Mouse (Mus musculus) heart, adult 10 weeks (tissue): Measurements from ENCODE around the gene Shf. TPM values are rescaled to one million over a fixed set of nuclear protein-coding genes. Genes with fewer than 3 reads are reported as not detected.

ENCODE experiments used
- polyA plus RNA-seq: library from polyadenylated mRNA; stranded (reverse); fragments of 350-450 nt; fragmentation: Illumina TruSeq; extraction: RNeasy Lipid Tissue Mini Kit (QIAGEN cat#74804); gene quantifications from one replicate; pipeline ENCODE4 v1.2.3, GENCODE M21; 2014; ENCODE audit warnings: low read depth, low replicate concordance

The Shf gene
- 3.1 TPM for polyA plus RNA-seq

DNA sequence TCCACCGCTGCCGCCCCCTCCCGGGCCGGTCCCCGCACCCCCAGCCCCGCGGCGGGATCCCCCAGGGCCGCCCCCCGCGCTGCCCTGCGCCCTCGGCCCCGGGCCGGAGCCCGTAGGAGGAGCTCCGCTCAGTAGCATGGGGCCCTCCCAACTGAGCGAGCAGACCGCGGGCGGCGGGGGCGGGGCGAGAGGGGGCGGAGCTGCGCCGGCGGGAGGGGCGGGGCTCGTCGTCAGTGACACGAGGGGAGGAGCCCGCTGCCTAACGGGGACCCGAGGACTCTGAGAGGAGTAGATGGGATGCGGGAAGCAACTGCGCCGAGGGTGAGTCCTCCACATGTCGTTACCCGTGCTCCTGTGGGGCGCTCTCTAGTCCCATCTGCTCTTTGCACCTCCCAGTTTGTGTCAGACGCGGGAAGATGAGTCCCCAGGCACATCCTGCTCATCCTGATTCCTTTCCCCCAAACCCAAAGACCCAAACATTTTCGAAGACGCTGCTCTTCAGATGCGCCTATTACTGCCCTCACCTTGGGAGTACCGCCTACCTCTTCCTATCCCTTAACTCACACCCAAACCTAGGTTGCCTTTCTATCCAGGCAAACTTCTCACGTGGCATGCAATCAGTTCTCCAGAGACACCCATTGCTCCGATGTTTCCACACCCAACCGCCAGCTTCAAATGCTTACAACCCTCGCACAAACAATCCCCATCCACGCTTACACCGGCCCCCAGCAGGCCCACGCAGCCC is at the start of gene Shf:
Shf (minus strand) TSS at position 168 of the 745 bp plus-strand sequence.

DNA sequence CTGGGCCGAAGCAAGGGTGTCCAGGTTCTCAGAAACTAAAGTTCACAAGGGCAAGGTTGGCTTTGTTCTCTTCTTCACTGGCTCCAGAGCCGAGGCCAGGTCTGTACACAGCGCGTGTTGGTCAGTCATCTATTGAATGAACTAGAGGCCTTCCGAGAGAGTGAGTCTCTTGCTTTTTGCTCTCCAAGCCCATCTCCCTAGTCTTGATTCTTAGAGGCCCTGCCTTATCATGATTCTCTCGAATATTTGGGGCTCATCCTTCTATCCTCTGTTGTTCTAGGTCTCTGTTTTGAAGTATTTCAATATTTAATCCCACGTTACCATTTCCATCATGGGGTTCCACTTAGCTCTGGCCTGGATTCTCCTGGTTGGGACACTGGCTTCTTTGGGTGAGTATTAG is 53.6 kb downstream of the Shf start, which contains the start of gene Duox1:
Duox1 (plus strand) TSS at position 301 of the 400 bp plus-strand sequence.

DNA sequence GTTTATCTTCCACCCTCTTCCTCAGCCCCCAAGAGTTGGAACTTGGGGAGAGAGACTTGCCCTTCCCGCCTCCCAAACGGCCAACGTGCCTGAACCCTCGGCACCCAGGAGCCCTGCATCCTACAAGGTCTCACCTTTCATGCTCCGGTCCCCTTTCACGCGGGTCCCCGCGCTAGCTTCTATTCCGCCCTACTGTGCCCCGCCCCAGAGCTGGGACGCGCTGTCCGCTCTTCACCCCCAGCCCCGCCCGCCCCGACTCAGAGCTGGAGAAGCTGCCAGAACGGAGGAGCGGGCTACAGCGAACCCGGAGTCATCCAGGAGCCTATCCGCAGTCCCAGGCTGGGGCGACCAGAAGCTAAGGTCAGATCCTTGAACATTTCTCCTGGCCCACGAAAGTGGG is 55.4 kb downstream of the Shf start, which contains the start of gene Duoxa1:
Duoxa1 (minus strand) TSS at position 195 of the 400 bp plus-strand sequence.

Other genes starting within 250 kb of the Shf start
- 461 TPM for gene B2m, start 221.5 kb downstream of the Shf start, polyA plus RNA-seq
- gene Trim69, start 208.5 kb downstream of the Shf start, polyA plus RNA-seq = 0.26 TPM
- not detected for gene Patl2, start 183.0 kb downstream of the Shf start, polyA plus RNA-seq
- gene Terb2, start 182.9 kb downstream of the Shf start, polyA plus RNA-seq = not detected
- 186 TPM for gene Sord, start 134.4 kb downstream of the Shf start, polyA plus RNA-seq
- 0.42 TPM for gene Duox2, start 70.7 kb downstream of the Shf start, polyA plus RNA-seq
- gene Duoxa2, start 70.3 kb downstream of the Shf start, polyA plus RNA-seq = not detected
- gene Duoxa1, start 55.4 kb downstream of the Shf start, polyA plus RNA-seq = 0.63 TPM
- 0.29 TPM for gene Duox1, start 53.5 kb downstream of the Shf start, polyA plus RNA-seq
- 35.1 TPM for gene Slc28a2, start 57.3 kb upstream of the Shf start, polyA plus RNA-seq
- not detected for gene Gm14085, start 115.8 kb upstream of the Shf start, polyA plus RNA-seq
- 3.5 TPM for gene Gatm, start 242.1 kb upstream of the Shf start, polyA plus RNA-seq